Mouse (Mus musculus): ENCODE measurements around the gene Arhgap28.

GRCm38 (mm10) chr17:67886326-67886725 lies 117.6 kb downstream of the Arhgap28 start:
- TF ChIP-seq POLR2A (IDR thresholded peaks at IDR 0.05; ENCODE audit: borderline replicate concordance, insufficient read depth, low read length) (no peak), CTCF (IDR thresholded peaks at IDR 0.05; ENCODE audit: borderline replicate concordance, insufficient read depth, low read depth, low read length) (no peak)

All from cerebellum, adult 2 months (tissue).